Mouse (Mus musculus) lung, postnatal 0 days (tissue): ENCODE data around the gene Med16. TPM values are rescaled to one million over a fixed set of nuclear protein-coding genes. Genes with fewer than 3 reads are reported as not detected.

Experiments
- ATAC-seq: fragments of 200-750 bp; cut with Nextera tagmentation; 2 replicates; pipeline ENCODE4 v1.8.0; 2017; ENCODE audit warnings: moderate library complexity
- DNase-seq: peaks from one replicate; pipeline ENCODE4 v3.0.0-alpha.2; 2016; ENCODE audit warnings: low spot score
- H3K27ac ChIP-seq: fragments of 300-500 bp; sonication (generic); 2 replicates; pipeline ENCODE4 v1.5.1; 2014; ENCODE audit warnings: antibody characterized with exemption, mild to moderate bottlenecking, low read length, mixed read lengths
- H3K27me3 ChIP-seq: fragments of 300-500 bp; sonication (generic); replicated peaks from 2 replicates; pipeline ENCODE4 v1.6.1; 2014; ENCODE audit warnings: low read length, mixed read lengths; ENCODE audit not compliant: insufficient read depth
- H3K36me3 ChIP-seq: fragments of 300-500 bp; sonication (generic); 2 replicates; pipeline ENCODE4 v1.6.1; 2014; ENCODE audit warnings: low read length, mixed read lengths; ENCODE audit not compliant: insufficient read depth
- H3K4me1 ChIP-seq: fragments of 300-500 bp; sonication (generic); 2 replicates; pipeline ENCODE4 v1.6.1; 2014; ENCODE audit warnings: antibody characterized with exemption, low read depth, low read length, mixed read lengths; ENCODE audit not compliant: insufficient read depth
- H3K4me2 ChIP-seq: fragments of 300-500 bp; sonication (generic); replicated peaks from 2 replicates; pipeline ENCODE4 v1.6.1; 2014; ENCODE audit warnings: low read depth, mild to moderate bottlenecking, low read length, moderate library complexity, mixed read lengths
- H3K4me3 ChIP-seq: fragments of 300-500 bp; sonication (generic); 2 replicates; pipeline ENCODE4 v1.5.1; 2014; ENCODE audit warnings: low read depth, low read length
- H3K9ac ChIP-seq: fragments of 300-500 bp; sonication (generic); replicated peaks from 2 replicates; pipeline ENCODE4 v1.6.1; 2014; ENCODE audit warnings: low read depth, mild to moderate bottlenecking
- H3K9me3 ChIP-seq: fragments of 300-500 bp; sonication (generic); 2 replicates; pipeline ENCODE4 v1.6.1; 2016; ENCODE audit warnings: low read length, mixed read lengths
- CTCF ChIP-seq: IDR thresholded peaks from 2 replicates; pipeline ENCODE4 v1.5.1; 2016; ENCODE audit warnings: antibody characterized with exemption, mild to moderate bottlenecking
- EP300 ChIP-seq: IDR thresholded peaks from 2 replicates; pipeline ENCODE4 v1.6.1; 2016; ENCODE audit warnings: antibody characterized with exemption, mild to moderate bottlenecking, control low read depth
- WGBS: fragments of 180-500 bp; shearing (Covaris S2); extraction: QIAGEN DNeasy Blood & Tissue Kit; methylation state at CpG from one replicate; pipeline ENCODE4 v1.1.7; 2014; 5-methylcytosine and 5-hydroxymethylcytosine counted together
- polyA plus RNA-seq: library from polyadenylated mRNA; unstranded; fragments of >200 nt; fragmentation: Nextera tagmentation; extraction: Ambion mirVana; gene quantifications from 2 replicates; pipeline ENCODE4 v1.2.1, GENCODE M21; 2015

The Med16 gene
- polyA plus RNA-seq, 1 experiment from 2014 or later = 32.8 TPM

DNA sequence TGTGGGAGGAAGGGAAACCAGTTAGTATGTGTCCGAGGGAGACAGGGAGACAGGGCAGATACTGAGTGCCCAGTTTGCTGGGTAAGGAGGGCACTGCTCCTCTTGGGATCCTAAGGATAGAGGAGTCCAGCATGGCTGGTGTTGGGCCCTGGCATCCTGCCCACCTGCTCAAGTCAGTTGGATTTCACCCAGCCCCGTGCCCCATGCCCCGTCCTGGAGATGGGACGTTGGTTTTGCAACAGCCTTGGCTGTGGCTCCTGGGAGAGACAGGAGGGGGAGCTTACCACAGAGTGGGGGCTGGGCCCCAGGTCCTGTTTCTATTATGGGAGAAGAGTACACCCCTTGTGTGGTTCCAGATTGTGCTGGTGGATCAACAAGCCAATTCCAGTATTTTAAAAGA lies 24.3 kb downstream of the Med16 start:
- ATAC-seq = peak; percentile 35
- Histone ChIP-seq H3K9me3 (no peaks in the 10 kb centered on the region), H3K9ac (no peak overlapping the region), H3K36me3 (no peaks in the 10 kb centered on the region), H3K4me2 (no peak overlapping the region), H3K4me3 (no peak overlapping the region), H3K27me3 (no peaks in the 10 kb centered on the region), H3K27ac (no peak overlapping the region), H3K4me1 (0 out of 2 replicates have a peak, but pooled peaks cover 4% of the 10 kb centered on the region)
- TF ChIP-seq EP300 = no peak
- TF ChIP-seq CTCF = no peak
- WGBS = 16% methylated on average over 4 of the region's 4 CpGs
- peak; percentile 59 for DNase-seq

DNA sequence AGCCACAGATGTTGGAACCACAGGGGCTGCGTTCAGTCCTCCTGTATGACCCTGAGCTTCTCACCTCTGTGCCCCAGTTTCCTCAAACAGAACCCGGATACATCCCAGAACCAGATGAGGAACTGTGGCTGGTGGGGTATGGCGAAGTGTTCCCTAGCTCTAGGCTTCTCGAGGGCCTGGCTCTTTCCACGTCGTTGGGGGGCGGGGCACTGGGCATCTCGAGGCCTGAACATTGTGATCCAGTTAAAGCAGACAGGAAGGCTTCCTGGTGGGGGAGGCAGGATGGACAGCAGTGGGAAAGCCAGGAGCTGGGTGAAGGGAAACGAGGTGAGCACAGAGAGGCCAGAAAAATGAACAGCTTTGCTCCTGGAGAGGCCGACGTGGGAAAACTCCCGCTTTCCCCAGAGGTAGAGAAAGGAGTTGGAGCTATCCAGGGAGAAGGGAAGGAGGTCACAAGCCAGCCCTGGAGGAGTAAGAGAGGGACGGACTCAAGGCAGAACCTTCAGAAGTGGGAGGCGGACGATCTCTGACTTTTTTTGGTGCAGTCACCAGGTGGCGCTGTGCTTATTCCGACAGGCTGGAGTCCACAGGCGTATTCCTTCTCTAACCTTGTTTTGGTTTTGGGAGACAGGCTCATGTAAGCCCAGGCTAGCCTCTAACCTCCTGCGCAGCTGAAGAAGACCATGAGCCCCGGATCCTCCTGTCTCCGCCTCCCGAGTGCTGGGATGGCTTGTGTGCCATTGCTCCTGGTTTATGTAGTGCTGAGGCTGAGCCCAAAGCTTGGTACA lies 25.2 kb downstream of the Med16 start:
- Histone ChIP-seq H3K9ac (no peak overlapping the region), H3K27ac (no peak overlapping the region), H3K9me3 (no peaks in the 10 kb centered on the region), H3K4me3 (no peak overlapping the region), H3K36me3 (no peaks in the 10 kb centered on the region), H3K4me2 (no peak overlapping the region), H3K27me3 (no peaks in the 10 kb centered on the region), H3K4me1 (0 out of 2 replicates have a peak, but pooled peaks cover 4% of the 10 kb centered on the region)
- ATAC-seq = peak; percentile 58
- no peak for TF ChIP-seq EP300
- TF ChIP-seq CTCF = peak; percentile 84
- DNase-seq = peak; percentile 87
- 16% methylated on average over 22 of the region's 22 CpGs for WGBS

DNA sequence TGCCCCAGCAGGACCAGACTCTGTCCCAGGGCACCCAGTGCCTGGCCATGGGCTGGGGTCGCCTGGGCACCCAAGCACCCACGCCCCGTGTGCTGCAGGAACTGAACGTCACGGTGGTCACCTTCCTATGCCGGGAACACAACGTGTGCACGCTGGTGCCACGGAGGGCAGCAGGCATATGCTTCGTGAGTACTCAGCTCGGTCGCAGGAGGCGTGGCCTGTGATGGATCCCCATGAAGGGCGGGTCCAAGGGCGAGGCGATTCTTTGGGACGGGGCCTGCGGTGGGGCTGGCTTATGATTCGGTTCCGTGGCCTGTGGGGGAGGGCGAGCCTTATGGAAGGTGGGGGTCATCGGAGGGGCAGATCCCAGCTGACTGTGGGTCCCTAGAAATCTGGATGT lies 26.7 kb downstream of the Med16 start:
- no peak overlapping the region for H3K4me3 ChIP-seq
- H3K4me1 ChIP-seq = 0 out of 2 replicates have a peak, but pooled peaks cover 4% of the 10 kb centered on the region
- TF ChIP-seq CTCF (no peak), EP300 (no peak)
- peak; percentile 13; the same call in 1 of the 2 replicates for ATAC-seq
- H3K36me3 ChIP-seq = no peaks in the 10 kb centered on the region
- no peaks in the 10 kb centered on the region for H3K27me3 ChIP-seq
- H3K9me3 ChIP-seq = no peaks in the 10 kb centered on the region
- no peak overlapping the region for H3K9ac ChIP-seq
- no peak overlapping the region for H3K27ac ChIP-seq
- peak; percentile 41 for DNase-seq
- peak overlapping the region; percentile 33 for H3K4me2 ChIP-seq
- 6% methylated on average over 22 of the region's 22 CpGs for WGBS

DNA sequence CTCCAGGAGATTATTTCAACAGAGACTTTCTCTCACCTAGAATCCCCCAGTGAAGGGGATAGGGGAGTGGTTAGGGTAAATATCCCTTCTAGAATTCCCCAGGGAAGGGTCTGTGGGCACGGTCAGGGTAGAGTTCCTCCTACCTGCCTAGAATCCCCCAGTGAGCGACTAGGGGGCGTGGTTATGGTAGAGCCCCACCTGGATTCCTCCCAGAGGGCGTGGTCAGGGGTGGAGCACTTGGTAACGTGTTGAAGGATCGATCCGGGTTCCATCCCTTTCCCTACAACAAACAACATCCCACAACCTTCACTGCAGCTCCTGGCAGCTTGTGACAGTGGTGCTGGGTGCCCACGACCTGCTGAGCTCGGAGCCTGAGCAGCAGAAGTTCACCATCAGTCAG lies 28.0 kb downstream of the Med16 start:
- H3K9ac ChIP-seq = no peak overlapping the region
- DNase-seq = no peak
- 22% methylated on average over 9 of the region's 9 CpGs for WGBS
- no peak overlapping the region for H3K4me2 ChIP-seq
- ATAC-seq = no peak
- no peaks in the 10 kb centered on the region for H3K9me3 ChIP-seq
- TF ChIP-seq EP300 = no peak
- no peak for TF ChIP-seq CTCF
- H3K4me1 ChIP-seq = 0 out of 2 replicates have a peak, but pooled peaks cover 4% of the 10 kb centered on the region
- H3K36me3 ChIP-seq = no peaks in the 10 kb centered on the region
- no peak overlapping the region for H3K27ac ChIP-seq
- no peak overlapping the region for H3K4me3 ChIP-seq
- no peaks in the 10 kb centered on the region for H3K27me3 ChIP-seq

DNA sequence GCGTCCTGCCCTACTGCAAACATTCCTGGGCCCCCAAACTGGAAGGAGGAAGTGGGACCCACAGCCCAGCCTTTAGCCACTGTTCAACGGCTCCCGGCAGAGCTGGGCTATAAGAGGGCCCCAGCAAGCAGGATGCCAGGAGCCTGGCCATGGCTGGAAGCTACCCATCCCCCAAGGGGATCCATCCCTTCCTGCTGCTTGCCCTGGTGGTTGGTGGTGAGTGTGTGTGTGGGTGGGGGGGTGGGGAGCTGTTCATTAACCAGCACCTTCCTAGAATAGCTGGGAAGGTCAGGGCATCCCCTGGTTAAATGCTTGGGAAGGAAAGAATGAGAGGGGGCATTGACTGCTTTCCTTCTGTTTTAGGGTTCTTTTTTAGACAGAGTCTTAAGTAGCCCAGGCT lies 29.2 kb downstream of the Med16 start:
- no peak overlapping the region for H3K4me2 ChIP-seq
- H3K4me3 ChIP-seq = no peak overlapping the region
- ATAC-seq (no peak), DNase-seq (no peak)
- 0 out of 2 replicates have a peak, but pooled peaks cover 3% of the 10 kb centered on the region for H3K4me1 ChIP-seq
- H3K27me3 ChIP-seq = no peaks in the 10 kb centered on the region
- TF ChIP-seq CTCF = no peak
- TF ChIP-seq EP300 = no peak
- 31% methylated on average over 3 of the region's 3 CpGs for WGBS
- no peaks in the 10 kb centered on the region for H3K9me3 ChIP-seq
- no peak overlapping the region for H3K27ac ChIP-seq
- no peak overlapping the region for H3K9ac ChIP-seq
- no peaks in the 10 kb centered on the region for H3K36me3 ChIP-seq

DNA sequence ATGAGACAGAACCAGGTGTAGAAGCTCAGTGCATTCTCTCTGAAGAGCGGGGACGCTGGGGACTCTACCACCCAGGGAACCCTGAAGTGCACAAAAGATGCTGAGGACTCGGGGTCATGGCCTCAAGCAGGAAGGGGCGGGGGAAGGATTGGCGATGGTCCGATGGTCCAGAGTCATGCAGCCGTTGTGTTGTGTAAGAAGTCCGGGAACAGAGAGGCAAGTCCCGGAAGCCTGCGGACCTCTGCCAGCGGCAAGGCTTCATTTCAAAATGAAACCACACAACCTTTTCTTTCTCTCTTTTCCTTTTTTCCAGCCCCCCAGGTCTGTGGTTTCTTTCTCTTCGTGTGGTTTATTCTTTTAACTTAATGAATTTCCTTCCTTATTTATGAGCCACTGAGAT lies 31.0 kb downstream of the Med16 start:
- Histone ChIP-seq H3K27me3 (no peaks in the 10 kb centered on the region), H3K9me3 (no peaks in the 10 kb centered on the region), H3K4me2 (no peak overlapping the region; the same call in 1 of the 2 replicates), H3K4me1 (0 out of 2 replicates have a peak, but pooled peaks cover 3% of the 10 kb centered on the region), H3K27ac (peak overlapping the region; percentile 43; the same call in 1 of the 2 replicates), H3K9ac (no peak overlapping the region), H3K36me3 (no peaks in the 10 kb centered on the region), H3K4me3 (no peak overlapping the region)
- peak; percentile 52 for ATAC-seq
- peak; percentile 21; the same call in 1 of the 2 replicates for TF ChIP-seq EP300
- TF ChIP-seq CTCF = no peak
- 34% methylated on average over 12 of the region's 12 CpGs for WGBS
- peak; percentile 77 for DNase-seq
